Mouse (Mus musculus) left cerebral cortex, adult 9 months (tissue): Measurements from ENCODE around the gene Tff2.

Source experiments
- DNase-seq, 2 experiments: peaks; one replicate each; pipeline ENCODE4 v3.0.0; 2022; ENCODE audit warnings: low spot score in 2 of 2

The Tff2 gene

DNA sequence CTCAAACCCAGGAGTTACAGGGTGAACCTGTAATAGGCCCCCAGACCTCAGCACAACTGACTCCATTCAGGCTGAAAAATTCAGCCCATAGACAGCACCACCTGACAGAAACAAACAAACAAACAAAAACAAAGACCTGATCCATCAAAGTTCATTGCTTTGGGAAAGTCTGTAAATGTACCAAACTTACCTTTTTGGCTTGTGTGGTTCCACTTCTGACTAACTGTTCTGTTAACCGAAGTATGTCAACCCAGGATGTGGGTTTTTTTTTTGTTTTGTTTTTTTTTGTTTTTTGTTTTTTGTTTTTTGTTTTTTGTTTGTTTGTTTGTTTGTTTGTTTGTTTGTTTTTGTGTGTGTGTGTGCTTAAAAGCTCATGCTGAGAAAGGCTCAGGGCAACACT is 7.3 kb downstream of the Tff2 start:
- DNase-seq, result no peak

DNA sequence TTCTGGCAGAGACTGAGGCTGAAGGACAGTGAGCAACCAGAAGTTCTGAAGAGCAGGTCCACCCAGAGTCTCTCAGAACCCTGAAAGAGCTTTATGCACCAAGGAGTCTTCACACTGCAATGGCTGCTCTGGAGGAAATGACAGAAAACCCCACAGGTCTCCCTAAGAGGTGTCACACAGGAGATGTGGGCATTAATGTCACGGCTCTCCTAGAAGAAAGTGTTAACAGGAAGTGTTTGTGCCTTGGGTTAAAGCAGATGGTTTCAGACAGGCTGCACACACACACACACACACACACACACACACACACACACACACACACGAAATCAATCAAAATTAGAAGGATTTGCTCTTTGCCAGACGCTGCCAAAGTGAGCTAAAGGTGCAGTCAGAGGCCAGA is 7.8 kb downstream of the Tff2 start:
- no peak for DNase-seq

DNA sequence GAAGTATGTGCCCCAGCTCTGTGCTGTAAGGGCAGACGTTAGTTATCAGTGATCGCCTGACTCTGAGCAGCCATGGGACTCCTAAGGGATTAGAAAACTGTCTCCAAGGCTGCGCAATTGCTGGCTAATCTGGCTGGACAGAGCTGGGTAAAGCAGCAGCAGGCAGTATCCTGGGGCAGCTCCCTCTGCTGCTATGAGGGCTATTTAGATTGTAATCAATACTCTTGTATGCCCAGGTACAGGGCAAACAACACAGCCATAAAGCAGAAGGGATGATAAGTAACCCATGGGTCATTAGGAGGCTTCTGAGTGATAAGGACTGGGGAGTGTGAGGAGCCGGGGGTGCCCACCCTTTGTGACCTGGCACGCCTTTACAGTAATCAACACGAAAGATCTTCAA is 9.2 kb downstream of the Tff2 start:
- no peak for DNase-seq

DNA sequence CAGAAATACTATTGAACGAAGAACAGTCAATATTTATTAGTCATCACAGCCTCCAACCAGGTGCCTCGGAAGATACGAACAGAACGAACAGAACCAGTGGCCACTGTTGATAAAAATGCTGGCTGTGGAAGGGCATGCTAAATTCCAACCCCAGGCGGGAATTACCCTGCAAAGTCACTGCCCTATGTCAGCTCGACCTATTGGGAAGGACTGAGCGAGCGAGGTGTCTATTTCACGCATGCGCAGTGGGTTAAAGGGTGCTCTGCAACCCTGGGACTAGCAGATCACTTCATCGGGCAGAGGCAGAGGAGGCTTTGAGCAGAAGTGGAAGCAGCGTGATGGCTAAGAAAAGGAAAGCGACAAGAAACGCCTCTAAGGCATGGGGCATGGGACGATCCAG is 10.3 kb downstream of the Tff2 start:
- DNase-seq, result no peak

DNA sequence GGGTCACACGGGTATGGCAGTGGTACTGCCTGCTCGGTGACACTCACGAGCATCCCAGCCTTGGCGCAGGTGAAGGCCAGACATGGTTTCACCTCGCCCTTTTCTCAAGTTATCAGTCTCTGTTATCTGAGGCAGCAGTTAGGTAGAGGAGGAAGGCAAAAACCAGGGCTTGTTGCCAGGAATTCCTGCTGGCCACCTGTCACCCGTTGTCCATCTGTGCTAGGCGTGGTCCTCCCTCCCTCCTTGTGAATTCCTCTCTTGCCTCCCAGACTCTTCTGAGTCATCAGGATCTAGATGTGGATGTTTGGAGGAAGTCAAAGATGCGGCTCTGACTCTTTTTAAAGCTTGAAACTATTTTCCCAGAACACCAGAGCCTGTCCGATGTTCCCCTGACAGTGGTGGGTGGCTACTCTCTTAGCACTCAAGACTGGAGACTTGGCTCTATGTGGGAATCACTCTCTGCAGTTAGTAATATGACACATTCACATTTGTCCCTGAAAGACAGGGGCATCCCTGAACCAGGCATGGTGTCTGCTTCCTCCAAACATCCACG is 12.7 kb downstream of the Tff2 start:
- DNase-seq, result peak in 1 of 2 experiments; percentile 67

DNA sequence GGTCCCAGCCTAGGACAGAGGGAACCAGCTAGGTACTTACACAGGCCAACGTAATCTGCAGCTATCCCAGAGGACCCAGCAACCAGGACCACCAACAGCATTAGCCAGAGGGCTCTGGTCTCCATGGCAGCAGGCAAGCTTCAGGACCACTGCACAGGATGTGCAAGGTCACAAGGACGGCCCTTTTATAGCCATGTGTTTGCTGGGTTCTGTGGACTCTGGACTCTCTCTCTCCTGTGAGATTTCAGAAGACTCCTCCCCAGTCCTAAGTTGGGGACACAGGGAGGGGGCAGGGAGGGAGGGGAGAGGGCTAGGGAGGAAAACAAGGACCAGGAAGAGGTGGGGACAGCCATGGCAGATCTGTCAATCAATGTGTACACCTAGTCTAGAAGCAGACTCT is 14.6 kb downstream of the Tff2 start, which contains the start of gene Tff3:
Tff3 (minus strand) TSS at position 195 of the 400 bp plus-strand sequence.
- no peak for DNase-seq

DNA sequence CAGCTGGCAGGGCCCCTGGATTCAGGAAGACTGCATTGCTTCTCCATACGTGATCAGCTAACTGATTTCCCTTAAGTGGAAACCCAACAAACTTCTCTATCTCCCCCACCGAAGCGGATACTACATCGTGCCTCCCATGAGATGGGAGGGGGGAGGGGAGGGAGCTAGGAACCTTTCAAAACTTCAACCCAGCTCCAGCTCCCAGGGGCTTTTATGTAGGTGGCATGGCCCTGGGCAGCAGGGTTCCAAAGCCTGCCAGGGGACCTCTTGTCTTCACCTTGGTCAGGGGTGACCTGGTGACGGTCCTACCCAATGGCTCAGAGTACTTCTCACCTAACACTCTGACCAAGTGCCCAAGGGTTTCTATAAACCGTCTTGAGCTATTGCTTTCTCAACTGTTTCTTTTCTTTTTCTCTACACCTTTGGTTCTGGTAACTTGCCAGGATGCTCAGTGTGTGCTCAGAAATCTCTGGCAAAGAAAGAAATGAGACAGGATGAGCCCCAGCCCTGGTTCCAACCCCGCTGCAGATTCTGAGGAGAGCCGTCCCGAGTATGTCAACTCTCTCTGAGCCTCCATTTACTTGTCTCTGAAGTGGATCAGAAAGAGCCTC is 15.3 kb downstream of the Tff2 start:
- no peak for DNase-seq

DNA sequence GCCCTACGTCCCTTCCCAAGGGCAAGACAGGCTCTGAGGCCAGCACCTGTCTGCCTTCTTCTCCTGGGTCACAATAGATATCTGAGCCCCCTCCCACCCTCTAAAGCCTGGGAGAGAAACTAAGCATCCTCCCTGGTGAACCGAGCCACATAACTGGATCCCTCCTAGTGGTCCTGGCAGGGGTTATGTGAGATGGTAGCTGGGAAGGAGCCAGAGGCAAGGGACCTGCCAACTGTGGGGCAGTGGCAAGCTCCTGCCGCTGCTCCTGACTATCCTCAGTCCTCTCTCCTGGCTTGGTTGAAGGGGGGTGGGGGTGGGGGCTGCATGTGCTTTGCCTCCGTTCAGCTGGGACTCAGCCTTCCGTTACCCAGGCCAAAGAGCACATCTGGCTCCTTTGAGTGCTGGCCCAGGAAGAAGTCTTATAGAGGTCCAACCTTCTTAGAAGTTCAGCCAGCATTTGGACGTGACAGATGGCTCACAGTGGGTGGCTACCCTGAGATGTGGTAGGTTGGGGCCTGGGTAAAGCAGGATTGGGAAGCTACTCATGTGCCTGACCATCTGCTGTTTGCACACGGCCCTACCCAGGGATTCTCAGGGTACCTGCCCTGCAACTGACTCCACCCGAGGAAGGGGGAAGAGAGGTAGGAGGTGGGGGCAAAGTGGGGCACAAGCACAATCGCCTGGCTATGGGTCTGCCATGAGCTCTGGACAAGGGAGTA is 18.4 kb downstream of the Tff2 start:
- DNase-seq, result peak in 1 of 2 experiments; percentile 62

DNA sequence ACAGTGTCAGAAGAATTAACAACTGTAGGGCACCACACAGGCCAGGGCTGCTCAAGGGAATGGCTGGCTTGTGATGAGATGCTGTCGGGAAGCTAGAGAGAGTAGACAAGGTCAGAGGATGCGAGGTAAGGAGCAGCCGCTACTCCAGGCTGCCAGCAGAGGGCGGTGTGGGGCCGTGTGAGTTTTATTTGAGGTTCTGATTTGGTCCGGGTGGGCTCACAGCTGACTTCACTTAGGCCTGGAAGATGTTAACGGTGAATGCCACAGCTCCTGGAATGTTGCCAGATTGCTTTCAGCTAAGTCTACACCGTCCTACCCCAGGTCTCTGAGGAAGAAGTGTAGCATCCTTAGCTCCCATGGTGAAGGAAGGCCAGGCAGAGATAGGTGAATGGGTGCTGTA is 22.1 kb downstream of the Tff2 start:
- DNase-seq, result no peak

DNA sequence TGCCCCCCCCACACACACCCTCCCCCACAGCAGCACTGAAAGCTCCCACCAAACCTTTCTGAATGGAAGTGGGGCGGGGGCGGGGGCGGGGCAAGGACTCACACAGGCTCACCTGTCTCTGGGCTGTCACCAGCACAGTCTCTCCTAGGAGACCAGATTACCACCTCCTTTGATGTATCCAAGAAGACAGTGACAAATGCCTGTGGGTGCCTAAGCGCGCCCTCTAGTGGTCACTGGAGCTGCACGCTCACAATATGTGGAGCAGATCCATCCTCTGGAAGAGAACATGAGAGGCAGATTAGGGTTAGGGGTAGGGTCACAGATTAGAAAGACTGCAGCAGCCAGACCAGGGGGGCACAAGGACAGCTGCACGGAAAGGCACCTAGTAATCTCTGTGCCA is 24.7 kb downstream of the Tff2 start:
- DNase-seq, result peak in 1 of 2 experiments; percentile 87

DNA sequence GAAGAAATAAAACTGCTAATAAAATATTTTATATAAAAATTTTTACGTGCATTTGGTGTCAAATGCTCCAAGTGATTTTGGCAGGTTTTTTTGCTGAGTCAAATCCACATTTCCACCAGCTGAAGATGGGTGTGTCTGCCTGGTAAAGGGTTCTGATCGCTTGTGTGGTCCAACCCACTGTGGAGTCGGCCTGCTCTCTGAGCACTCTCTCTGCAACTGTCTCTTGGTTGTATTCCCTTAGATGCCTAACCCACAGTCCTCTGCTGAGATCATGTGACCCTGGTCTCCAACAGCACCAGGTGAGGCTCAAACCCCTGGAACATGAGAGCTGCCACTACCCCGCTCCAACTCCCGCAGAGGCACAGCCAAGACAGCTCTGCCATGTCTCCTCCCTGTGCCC is 26.1 kb downstream of the Tff2 start:
- DNase-seq, result no peak

DNA sequence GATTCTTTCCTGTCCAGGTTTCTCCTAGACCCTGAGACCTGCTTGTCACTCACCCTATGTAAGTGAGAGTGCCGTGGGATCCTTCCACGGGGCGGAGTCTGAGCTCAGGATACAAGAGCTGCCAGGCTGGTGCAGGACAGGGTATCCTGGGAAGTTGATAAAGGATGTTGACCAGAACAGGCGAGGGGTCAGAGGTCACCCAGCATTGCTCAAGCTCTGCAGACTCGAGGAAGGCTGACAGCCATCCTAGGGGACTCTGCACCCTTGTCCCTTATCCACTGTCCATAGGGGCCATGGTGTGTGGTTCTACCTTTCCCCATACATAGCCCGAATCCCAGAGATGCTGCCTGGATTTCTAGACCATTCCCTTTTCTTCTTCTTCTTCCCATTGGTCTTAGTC is 28.0 kb downstream of the Tff2 start:
- no peak for DNase-seq

DNA sequence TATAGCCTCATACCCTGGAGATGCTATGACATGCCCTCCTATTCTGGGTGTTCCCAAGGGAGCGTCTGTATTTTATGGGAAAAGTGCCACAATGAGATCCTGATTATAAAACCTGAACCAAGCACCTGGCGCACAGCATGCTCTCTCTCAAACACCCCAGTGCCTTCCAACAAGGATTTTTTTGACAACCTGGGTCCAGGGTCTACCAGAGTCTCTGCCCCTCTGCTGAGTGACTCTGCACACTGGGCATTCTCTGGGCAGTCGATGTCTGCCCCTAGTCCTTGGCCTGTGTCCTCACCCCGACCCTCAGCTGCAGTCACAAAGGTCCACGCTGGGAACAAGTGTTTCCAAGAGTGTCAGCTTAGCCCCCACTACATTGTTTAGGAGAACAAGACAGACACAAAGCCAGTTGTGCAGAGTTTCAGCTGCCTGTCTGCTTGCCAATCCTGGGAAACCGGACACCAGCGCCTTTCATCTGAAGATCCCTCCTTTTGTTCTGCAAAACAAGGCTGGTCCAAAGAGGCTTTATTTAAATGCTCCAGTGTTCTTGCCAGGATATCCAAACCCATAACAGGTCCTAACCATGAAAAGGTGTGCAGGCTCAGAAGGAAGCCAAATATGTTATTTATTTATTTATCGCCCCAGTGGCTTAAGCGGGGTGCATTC is 30.8 kb downstream of the Tff2 start:
- DNase-seq, result peak in 1 of 2 experiments; percentile 39

DNA sequence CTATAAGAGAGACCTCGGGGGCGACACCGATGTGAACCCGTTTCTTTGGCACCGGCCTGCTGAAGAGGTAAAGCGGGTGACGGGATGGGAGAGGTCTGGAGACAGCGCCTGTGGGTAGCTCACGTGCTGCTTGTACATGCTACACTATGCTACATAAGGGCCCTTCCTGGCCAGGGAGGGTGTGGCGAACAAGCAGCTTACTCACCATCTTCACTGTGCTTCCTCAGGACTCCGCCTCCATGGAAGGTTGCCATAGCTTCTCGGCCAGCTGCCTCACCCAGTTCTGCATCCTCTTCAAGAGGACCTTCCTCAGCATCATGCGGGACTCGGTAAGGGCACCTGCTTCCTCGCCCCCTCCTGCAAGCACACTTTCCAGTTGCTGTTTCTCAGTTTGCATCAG is 35.7 kb downstream of the Tff2 start:
- DNase-seq, result no peak

DNA sequence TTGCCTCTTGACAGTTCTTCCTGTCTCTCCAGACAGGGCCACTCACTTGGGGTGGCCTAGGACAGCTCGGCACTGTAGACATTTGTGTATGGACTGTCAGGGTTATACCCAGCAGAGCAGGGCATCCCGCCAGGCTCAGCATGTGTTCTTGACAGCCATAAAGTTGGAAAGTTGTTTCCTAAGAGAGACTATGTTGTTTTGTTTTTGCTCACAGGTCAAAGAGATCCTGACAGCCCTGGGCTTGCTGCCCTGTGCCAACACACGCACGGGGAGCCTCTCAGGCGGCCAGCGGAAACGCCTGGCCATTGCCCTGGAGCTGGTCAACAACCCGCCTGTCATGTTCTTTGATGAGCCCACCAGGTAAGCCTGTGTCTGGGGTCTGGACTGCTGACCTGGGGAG is 40.3 kb downstream of the Tff2 start:
- DNase-seq, result no peak

DNA sequence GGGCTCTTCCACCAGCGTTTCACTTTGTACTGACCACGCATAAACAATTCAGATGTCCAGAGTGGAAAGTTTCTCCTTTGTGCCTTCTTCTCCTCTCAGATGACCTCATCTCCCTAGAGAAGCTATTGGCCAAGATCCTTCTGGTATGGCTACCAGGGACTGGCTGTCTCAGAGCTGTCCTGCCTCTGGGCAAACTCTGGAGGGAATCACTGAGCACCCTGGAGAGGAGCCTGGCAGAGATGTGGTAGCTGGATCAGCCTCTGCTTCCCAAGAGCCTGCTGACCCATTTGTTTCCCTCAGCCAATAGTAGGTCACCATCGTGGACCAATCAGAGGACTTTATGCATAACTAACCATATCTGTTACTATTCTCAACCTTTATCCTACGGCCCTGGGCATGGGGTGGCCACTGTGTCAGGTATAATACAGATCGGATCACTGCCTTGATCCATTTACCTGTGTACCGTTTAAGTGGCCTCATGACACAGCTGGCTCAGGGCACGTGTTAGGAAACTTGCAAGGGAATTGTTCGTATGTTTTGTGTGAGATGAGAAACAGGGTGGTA is 41.0 kb downstream of the Tff2 start:
- no peak for DNase-seq

DNA sequence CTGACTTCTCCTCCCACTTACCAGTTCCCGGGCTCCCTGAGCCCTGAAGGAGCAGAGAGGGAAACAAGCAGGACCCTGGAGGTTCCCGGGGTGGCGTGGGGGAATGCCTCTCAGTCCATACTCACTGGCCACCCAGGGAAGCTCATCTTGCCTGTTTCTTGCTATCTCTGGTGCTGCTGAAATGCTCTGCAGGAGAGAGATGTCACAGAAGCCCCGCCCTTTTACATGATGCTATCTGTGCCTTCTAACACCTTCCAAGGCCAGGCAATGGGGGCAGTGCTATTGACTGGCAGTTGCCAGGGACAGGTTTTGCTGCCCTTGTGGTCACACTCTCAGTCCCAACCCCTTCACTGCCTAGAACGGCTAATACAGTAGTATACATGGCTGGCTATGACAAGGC is 45.3 kb downstream of the Tff2 start:
- no peak for DNase-seq

DNA sequence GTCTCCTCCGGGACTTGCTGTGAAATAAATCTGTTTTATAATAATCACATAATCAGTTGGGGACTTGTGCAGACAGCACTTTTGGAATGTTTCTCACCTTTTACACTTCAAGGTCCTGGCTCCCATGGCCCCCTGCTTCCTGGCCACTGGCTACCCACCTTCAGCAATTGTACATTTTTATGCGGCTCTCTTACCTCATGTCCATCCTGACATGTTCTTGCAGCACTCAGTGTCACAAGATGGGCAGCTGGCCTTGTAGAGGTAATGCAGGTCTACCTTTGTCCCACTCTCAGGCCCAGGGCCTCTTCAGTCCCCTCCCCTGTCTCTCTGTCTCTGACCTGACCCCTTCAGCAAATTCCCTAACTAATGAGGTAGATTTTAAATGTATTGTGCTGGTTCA is 47.2 kb downstream of the Tff2 start:
- no peak for DNase-seq

DNA sequence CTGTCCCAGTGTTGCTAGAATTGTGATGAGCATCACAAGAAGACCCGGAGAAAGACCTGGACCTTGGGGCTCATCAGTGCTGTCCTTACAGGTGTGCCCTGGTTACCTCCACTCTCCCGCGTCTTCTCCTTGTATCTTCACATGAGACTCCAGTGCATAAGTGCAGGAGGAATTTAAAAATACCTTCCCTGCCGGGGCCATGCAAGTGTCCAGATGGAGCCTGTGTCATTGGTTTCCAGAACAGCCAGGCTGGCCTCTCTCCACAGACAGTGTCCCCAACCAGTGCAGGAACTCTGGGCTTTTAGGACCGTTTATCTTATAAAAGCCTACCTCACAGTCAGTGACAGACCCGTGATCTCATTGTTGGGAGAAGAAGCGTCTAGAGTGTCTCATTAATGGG is 48.5 kb downstream of the Tff2 start:
- no peak for DNase-seq

DNA sequence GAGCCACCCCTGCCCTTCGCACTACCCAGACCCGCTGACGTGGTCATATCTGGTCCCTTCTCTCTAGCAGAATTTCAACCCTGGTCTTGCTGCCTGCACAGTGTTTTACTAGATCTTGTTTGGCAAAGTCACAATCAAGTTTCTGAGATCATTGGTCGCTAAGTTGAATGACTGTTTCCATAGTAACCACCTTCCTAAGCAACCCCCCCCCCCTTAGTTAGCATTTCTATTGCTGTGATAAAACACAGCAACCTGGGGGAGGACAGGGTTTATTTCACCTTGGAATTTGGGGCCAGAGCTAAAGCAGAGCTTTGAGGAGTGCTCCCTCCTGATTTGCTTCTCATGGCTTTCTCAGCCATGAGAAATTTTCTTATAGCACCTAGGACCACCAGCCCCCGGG is 49.3 kb downstream of the Tff2 start:
- no peak for DNase-seq
